Mouse (Mus musculus) layer of hippocampus, postnatal 36 days (tissue): ENCODE results near the gene Dse. TPM values are rescaled to one million over a fixed set of nuclear protein-coding genes. Genes with fewer than 3 reads are reported as not detected.

Experiments
- DNase-seq, 2 experiments: peaks; one replicate each; pipeline ENCODE4 v3.0.0; 2022
- total RNA-seq, 2 experiments: library from RNA; stranded (reverse); gene quantifications; 2 replicates each; pipeline ENCODE4 v1.2.3; 2021

Dse gene
- total RNA-seq, 2 experiments from 2014 or later: 7.8 TPM

- no peak for DNase-seq
These were observed 8.9 kb downstream of the Dse start for GRCm38 (mm10) chr10:34198574-34198973.

DNA sequence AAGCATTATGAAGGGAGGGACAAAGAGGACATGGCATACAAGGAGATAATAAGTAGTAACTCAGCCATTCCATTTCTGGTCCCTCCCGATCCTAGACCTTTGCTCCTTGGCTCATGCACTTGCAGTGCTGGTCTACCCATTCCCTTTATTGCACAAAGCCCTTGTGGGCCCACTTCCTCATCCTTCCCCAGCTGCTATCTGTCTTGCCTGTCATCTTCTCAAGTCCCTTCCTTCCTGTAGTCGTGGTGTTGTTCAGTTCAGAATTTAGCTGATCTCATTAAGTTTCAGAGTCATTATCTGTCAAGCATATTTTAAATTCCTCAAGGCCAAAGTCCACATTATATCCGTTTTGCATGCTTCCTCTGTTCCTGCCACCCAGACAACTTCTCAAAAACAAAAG lies 9.5 kb downstream of the Dse start:
- DNase-seq: no peak

DNA sequence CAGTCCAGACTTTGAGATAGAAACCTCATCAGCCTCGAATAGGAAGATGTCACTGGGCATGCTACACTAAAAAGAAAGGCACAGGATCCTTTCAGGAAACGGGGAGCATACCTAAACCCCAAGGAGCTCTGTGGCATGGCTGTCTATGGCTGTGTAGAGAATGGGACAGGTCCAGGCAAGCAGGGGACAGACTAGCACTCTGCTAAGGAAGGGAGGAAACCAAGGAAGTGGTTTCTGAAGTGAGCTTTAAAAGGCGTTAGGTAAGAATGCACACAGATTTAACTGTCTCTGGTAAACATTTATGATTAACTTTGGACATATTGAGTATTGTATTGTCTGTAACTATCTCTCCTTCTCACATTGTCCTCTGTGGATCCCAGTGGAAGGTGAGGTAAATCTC lies 10.2 kb downstream of the Dse start:
- no peak for DNase-seq

DNA sequence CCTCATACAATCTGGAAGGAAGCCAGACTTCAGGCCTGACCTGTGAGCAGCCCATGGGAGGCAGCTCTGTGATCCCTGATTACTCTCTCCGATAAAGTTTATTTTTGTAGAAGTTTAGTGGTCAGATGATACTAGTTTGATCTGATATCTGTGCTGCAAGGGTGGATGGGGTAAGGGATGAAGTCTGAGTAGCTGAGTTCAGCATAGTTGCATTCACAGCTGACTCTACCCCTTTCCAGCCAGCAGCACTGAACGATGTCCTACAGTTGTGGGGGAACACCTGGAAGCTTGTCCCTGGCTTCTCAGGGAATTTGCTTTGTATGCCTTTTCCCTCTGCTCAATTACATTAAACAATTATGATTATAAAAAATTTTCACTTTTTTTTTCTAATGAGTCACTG lies 12.6 kb downstream of the Dse start:
- DNase-seq: no peak

DNA sequence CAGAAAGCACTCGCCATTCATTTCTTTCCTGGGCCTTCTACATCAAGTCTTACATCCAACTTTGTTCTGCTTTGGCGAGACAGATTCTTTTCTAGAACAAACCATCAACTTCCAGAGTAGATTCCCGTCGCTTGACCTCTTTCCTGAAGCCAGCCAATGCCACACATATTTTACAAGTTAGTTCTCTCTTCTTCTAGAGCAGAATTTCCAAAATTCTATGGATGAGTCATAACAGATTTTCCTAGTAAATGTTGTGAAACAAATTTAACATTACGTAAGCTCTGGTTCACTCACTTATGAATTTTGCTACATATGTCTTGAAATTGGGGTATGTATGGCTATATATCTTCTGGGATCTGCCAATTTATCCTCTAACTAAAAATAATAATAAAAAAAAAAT lies 13.0 kb downstream of the Dse start:
- no peak for DNase-seq

GRCm38 (mm10) chr10:34186571-34187260 lies 20.8 kb downstream of the Dse start:
- DNase-seq: no peak

GRCm38 (mm10) chr10:34185556-34185955 lies 22.0 kb downstream of the Dse start:
- no peak for DNase-seq

GRCm38 (mm10) chr10:34184956-34185355 lies 22.6 kb downstream of the Dse start:
- DNase-seq: no peak

GRCm38 (mm10) chr10:34183731-34184130 lies 23.8 kb downstream of the Dse start:
- DNase-seq: peak; percentile 7 to 15

GRCm38 (mm10) chr10:34175870-34176606 lies 31.5 kb downstream of the Dse start:
- DNase-seq: no peak

GRCm38 (mm10) chr10:34172663-34173282 lies 34.7 kb downstream of the Dse start:
- no peak for DNase-seq

GRCm38 (mm10) chr10:34171660-34172059 lies 35.9 kb downstream of the Dse start:
- no peak for DNase-seq

DNA sequence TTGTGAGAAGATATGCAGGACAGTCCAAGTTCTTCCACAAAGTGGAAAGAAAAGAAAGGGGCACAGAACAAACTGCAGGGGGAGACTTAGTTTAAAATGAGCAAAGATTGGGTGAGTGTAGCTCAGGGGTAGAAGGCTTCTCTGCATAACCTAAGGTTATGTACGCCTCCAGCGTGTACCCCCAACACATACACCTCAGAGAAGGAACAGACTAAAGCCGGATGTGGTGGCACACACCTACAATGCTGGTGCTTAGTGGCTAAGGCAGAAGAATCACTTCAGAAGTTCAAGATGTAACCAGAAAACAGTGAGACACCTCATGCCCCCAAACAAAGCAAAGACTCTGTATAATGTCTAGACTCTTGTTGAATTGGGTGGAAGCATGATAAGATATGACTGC lies 36.3 kb downstream of the Dse start:
- no peak for DNase-seq

GRCm38 (mm10) chr10:34166971-34167370 lies 40.5 kb downstream of the Dse start:
- DNase-seq: no peak

- no peak for DNase-seq
These were observed 51.5 kb downstream of the Dse start for GRCm38 (mm10) chr10:34155796-34156554.

- DNase-seq: no peak
These were observed 55.7 kb downstream of the Dse start for GRCm38 (mm10) chr10:34151827-34152226.

DNA sequence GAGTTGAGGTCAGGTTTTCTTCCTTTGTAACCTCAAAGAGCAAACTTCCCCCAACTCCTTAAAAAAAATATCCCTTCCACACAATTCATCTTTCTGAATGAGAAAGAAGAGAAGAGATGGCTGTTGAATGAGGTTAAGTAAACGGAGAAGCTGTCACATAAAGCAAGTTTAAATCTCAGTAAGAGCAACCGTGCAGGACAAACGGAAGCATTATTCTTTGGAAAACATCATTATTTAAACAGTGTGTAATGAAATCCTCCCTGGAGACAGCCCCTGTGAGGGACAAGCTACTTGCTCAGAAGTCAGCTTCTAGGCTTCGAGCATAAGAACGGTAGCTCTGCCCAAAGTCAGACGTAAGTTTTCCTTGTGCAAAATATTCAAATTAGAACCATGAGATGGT lies 57.1 kb downstream of the Dse start:
- no peak for DNase-seq

DNA sequence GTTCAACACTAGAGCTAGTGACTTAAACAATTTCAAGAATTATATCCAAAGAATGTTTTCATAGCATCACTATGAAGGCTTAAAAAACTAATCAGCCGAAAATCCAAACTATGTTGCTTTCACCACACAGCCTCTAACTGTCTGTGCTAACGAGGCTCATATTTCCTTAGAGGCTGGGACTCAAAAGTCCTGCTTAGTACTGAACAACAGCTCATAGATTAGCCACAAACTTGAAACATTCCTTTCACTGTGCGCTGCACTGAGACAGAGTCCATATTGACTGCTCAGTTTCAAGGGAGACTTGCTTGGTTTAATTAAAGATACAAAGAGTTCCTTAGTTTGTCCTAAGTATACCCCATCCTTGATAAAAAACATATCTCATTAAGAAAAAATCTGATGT lies 57.7 kb downstream of the Dse start:
- DNase-seq: no peak

DNA sequence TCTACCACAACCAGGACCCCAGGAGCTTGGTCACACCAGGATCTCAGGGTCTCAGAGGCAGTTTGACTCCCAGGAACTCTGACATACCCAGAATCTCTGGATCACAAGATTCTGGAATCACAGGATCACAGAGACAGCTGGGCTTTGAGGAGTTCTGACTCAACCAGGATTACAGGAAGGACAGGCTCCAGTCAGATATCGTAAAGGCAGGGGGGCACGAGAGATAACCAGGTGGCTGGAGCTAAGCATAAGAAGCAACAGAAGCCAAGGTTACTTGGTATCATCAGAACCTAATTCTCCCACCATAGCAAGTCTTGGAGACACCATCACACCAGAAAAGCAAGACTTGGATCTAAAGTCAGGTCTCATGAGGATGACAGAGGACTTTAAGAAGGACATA lies 65.8 kb downstream of the Dse start:
- DNase-seq: no peak

DNA sequence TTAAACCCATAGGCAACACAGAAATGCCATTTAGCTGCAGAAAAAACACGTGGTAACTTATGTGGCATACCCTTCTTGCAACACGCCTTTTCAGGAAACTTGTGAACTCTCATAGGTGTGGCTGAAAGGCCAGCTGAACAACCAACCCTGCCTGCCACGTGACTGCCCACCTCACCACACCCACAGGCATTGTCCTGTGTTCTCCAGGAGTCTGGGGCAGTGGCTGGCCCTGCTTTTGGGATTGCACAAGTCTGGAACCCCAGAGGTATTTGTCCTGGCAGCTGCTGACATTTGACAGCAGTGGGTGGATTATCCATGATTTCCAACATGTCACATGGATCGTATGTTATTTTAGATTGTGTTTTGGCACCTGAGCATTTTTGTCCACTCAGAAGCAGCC lies 67.7 kb downstream of the Dse start:
- DNase-seq: no peak

DNA sequence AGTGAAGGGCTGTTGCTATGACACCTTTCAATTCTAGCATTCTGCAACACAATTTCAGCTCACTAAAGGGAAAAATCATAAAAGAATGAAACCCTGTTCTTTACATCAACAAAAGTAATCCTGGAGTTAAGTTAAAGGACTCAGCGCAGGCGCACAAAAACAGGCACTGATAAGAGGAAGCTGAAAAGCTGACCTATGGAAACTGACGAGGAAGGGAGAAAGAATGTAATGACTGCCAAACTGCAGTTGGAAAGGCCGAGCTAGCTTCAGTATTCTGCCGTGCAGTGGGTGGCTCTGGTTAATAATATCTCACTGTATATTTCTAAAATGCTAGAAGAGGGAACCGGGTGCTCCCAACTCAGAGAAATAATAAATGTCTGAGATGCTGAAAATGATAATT lies 69.5 kb downstream of the Dse start:
- DNase-seq: no peak

GRCm38 (mm10) chr10:34136432-34136831 lies 71.1 kb downstream of the Dse start:
- DNase-seq: no peak

- no peak for DNase-seq
These were observed 76.2 kb downstream of the Dse start for GRCm38 (mm10) chr10:34131356-34131755.
